Mouse (Mus musculus) C3H10T1/2 (cell line): ENCODE measurements around the gene Lilra5. TPM values are rescaled to one million over a fixed set of nuclear protein-coding genes. Genes with fewer than 3 reads are reported as not detected.

Source experiments
- polyA plus RNA-seq, 2 experiments: library from polyadenylated mRNA; unstranded; fragments of >200 nt; fragmentation: generic; extraction: Trizol; gene quantifications; one replicate each; pipeline ENCODE4 v1.2.1; 2012; ENCODE audit warnings: missing spikeins in 2 of 2

Lilra5 gene
- not detected for polyA plus RNA-seq

GRCm38 (mm10) chr7:4237454-4237853 is at the start of gene Lilra5:
Lilra5 (plus strand) TSS chr7:4237754.

Other genes with a start within 250 kb of the Lilra5 start
- gene Lair1, start 174.6 kb upstream of the Lilra5 start, polyA plus RNA-seq = not detected
- under 1 TPM; 0.02 to 0.17 TPM for gene Ttyh1, start 118.3 kb upstream of the Lilra5 start, polyA plus RNA-seq
- gene Leng8, start 100.7 kb upstream of the Lilra5 start, polyA plus RNA-seq = 10 to 100 TPM in 1 of 2 experiments, 1 to 10 TPM in 1; 7.4 to 45.8 TPM
- gene Leng9, start 87.4 kb upstream of the Lilra5 start, polyA plus RNA-seq = 1 to 10 TPM; 4.0 to 7.0 TPM
- gene Cdc42ep5, start 72.9 kb upstream of the Lilra5 start, polyA plus RNA-seq = 10 to 100 TPM in 1 of 2 experiments, 1 to 10 TPM in 1; 4.1 to 27.2 TPM
- gene Ncr1, start 100.0 kb downstream of the Lilra5 start, polyA plus RNA-seq = not detected
- gene Gp6, start 160.0 kb downstream of the Lilra5 start, polyA plus RNA-seq = not detected
- gene Rdh13, start 207.9 kb downstream of the Lilra5 start, polyA plus RNA-seq = 1 to 10 TPM; 2.8 to 7.2 TPM
- gene Eps8l1, start 222.9 kb downstream of the Lilra5 start, polyA plus RNA-seq = 1 to 10 TPM in 1 of 2 experiments, under 1 TPM in 1; 0.28 to 1.1 TPM